Mouse (Mus musculus) limb, embryonic 10.5 days (tissue): ENCODE results near the gene Tef. TPM values are rescaled to one million over a fixed set of nuclear protein-coding genes. Genes with fewer than 3 reads are reported as not detected.
A peak's percentile ranks its signal among the peaks of the same experiment; 100 is the strongest.

Experiments
- DNase-seq: peaks from one replicate; pipeline ENCODE4 v3.0.0-alpha.2; 2017; ENCODE audit warnings: low spot score
- H3K27ac ChIP-seq: fragments of 300-500 bp; sonication (generic); 2 replicates; pipeline ENCODE4 v1.5.1; 2016; ENCODE audit warnings: mild to moderate bottlenecking
- H3K27me3 ChIP-seq: fragments of 300-500 bp; sonication (generic); 2 replicates; pipeline ENCODE4 v1.6.1; 2016; ENCODE audit warnings: low read depth, mild to moderate bottlenecking; ENCODE audit not compliant: poor library complexity, severe bottlenecking
- H3K36me3 ChIP-seq: fragments of 300-500 bp; sonication (generic); 2 replicates; pipeline ENCODE4 v1.6.1; 2016; ENCODE audit warnings: mild to moderate bottlenecking, moderate library complexity
- H3K4me1 ChIP-seq: fragments of 300-500 bp; sonication (generic); 2 replicates; pipeline ENCODE4 v1.6.1; 2016
- H3K4me3 ChIP-seq: fragments of 300-500 bp; sonication (generic); 2 replicates; pipeline ENCODE4 v1.5.1; 2016; ENCODE audit warnings: mild to moderate bottlenecking, moderate library complexity
- H3K9me3 ChIP-seq: fragments of 300-500 bp; sonication (generic); replicated peaks from 2 replicates; pipeline ENCODE4 v1.6.1; 2016; ENCODE audit warnings: mild to moderate bottlenecking
- WGBS: fragments of 180-500 bp; shearing (Covaris S2); methylation state at CpG from one replicate; pipeline ENCODE4 v1.1.7; 2016; 5-methylcytosine and 5-hydroxymethylcytosine counted together
- polyA plus RNA-seq: library from polyadenylated mRNA; unstranded; fragments of >200 nt; fragmentation: Nextera tagmentation; extraction: Ambion mirVana; gene quantifications from 2 replicates; pipeline ENCODE4 v1.2.1, GENCODE M21; 2016

The Tef gene
- polyA plus RNA-seq, 1 experiment from 2014 or later = 16.5 TPM

DNA sequence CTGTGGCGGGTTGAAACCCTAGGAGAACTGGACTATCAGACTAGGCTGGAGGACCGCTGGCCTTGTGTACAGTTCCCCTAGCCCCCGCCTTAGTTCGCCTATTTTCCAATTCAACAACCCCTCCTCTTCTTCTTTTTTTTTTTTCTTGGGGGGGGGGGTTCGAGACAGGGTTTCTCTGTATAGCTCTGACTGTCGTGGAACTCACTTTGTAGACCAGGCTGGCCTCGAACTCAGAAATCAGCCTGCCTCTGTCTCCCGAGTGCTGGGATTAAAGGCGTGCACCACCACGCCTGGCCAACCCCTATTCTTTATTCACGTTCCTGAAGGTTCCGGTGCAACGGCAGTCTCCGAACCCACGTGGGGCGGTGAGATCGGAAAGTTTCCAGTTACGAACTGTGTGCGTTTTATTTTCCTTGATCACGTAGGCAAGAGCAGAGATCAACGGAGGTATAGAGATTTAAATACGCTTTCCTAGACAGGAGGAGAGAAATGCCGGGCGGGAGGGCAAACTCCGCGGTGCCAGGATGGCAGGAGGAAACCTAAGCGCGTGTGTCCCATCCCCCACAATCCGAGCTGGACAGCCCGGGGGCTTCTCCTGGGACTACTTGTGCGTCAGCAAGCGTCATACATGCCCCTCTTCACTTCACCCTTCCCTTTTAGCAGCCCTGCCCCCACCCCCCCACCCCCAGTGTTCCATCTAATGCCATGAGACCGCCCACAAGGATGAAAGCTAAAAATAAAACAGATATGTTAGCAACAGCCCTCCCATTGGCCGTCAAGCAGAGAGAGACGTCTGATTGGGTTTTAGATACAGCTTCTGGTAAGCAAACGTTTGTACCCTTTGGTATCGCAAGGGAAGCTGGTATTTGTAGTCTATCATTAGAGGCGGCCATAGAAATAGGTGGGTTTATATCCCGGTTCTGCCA lies 57.4 kb downstream of the Tef start:
- Histone ChIP-seq H3K9me3 (no peaks in the 10 kb centered on the region), H3K4me1 (peaks cover 38% of the 10 kb centered on the region), H3K27me3 (no peaks in the 10 kb centered on the region), H3K27ac (peak overlapping the region; percentile 96), H3K36me3 (peaks cover 20% of the 10 kb centered on the region), H3K4me3 (peak overlapping the region; percentile 95)
- under 1% methylated on average over 39 of the region's 39 CpGs for WGBS
- peak; percentile 88 for DNase-seq

DNA sequence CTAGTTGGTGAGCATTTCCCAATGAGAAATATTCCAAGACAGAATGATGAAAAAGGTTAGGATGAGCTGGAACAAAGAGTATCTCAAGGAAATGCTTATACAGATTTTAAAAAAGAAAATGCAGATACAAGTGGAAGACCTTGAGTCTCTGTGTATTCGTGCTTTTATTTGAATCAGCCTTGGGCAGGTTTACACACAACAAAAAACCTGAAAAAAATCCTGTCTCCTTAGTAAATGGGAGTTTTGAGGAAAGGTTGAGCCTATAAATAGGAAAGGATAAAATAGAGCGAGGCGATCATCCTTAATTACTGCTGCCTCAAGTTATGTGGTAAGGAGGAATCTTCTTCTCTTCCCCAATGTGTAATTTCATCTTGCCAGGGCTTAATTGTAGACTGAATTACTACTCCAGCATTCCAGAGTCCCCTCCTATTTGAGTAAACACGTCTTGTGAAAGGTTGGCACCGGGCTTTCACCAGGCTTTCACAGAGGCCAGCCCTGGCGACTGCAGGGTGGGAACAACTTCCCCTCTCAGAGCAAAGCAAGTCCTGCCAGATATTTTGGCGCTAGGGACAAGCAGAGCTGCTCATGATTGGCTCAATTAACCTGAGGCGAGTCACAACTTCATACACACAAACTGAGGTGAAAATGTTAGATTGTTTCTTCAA lies 58.4 kb downstream of the Tef start:
- Histone ChIP-seq H3K27me3 (no peaks in the 10 kb centered on the region), H3K9me3 (no peaks in the 10 kb centered on the region), H3K4me3 (peak overlapping the region; percentile 95), H3K4me1 (peaks cover 32% of the 10 kb centered on the region), H3K36me3 (peaks cover 22% of the 10 kb centered on the region), H3K27ac (peak overlapping the region; percentile 96)
- 45% methylated on average over 8 of the region's 8 CpGs for WGBS
- no peak for DNase-seq

DNA sequence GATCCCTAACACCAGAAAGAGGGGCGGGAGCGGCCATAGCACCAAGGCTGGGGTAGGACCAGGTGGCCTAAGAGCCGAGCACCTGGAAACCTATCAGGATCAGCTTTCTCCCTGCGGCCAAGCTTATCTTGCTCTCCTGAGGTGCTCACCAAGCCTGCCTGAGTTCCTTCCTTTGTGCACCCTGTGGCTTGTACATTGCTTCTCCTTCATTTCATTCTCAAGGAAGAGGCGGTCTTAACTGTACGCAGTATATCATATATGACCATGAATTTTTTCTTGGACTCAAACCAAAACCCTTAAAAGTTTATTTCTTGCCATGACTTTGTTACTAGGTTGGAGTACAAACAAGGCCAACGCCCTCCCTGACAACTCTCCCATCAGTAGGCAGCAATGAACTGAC lies 62.0 kb downstream of the Tef start:
- H3K9me3 ChIP-seq = no peaks in the 10 kb centered on the region
- H3K36me3 ChIP-seq = peaks cover 59% of the 10 kb centered on the region
- no peaks in the 10 kb centered on the region for H3K27me3 ChIP-seq
- no peak overlapping the region for H3K27ac ChIP-seq
- WGBS = 94% methylated on average over 7 of the region's 7 CpGs
- no peak overlapping the region for H3K4me3 ChIP-seq
- H3K4me1 ChIP-seq = peaks cover 7% of the 10 kb centered on the region; the same call in 1 of the 2 replicates
- DNase-seq = no peak

DNA sequence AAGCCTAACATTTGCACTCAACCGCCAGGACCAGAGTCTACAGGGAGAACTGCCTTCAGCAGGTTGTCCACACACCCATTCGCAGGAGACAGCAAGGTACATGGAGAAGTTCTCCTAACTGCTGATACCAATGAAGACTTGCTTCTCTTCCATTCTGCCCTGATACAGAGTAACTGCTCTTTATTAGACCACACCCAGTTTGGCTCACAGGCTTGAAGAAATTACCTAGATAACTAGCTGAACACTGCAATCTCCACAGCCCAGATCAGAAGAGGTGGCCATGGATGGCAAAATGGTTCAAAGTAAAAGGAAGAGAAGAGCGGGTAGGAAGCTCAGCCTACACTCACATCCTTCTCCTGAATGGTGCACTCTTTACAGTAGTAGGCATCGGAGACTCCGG lies 67.8 kb downstream of the Tef start:
- Histone ChIP-seq H3K27ac (no peak overlapping the region), H3K36me3 (peaks cover 58% of the 10 kb centered on the region), H3K4me1 (peaks cover 13% of the 10 kb centered on the region), H3K4me3 (no peak overlapping the region), H3K9me3 (no peaks in the 10 kb centered on the region), H3K27me3 (no peaks in the 10 kb centered on the region)
- DNase-seq = no peak
- WGBS = 97% methylated on average over 5 of the region's 5 CpGs

DNA sequence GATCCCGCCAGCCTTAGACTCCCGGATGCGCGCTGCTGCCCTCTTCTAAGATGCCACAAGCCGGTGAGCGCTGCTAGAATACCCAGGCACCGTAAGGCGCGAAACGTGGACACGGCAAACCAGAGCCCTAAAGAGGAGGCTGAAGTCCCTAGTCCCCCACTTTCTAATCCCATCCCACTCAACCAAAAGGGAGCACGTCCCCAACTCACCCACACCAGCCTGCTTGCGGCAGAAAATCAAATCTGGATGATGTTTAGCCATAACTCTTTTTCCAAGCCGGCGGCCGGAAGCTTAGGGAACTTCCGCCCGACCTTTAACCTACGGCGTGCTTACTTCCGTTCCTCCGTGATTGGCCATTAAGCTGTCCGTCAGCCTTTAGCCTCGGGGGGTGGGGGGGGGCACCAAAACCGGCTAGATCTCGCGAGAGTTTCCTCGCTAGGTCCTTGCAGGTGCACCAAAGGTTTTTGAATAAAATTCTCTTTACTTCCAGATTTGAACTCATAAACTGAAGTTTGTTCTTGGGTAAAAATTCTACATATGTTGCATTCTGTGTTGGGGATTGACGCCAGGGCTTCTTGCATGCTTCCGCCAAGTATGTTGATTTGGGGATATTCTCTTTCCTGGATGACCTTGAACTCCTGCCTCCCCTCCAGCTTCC lies 69.5 kb downstream of the Tef start, which contains the start of gene Phf5a:
Gene Phf5a, minus strand, starts transcription at position 308 of the 658 bp plus-strand sequence.
- no peaks in the 10 kb centered on the region for H3K9me3 ChIP-seq
- H3K27me3 ChIP-seq = no peaks in the 10 kb centered on the region
- peak; percentile 95 for DNase-seq
- peak within 1 kb of the TSS; percentile 95 for H3K27ac ChIP-seq
- peak within 1 kb of the TSS; percentile 99 for H3K4me3 ChIP-seq
- H3K4me1 ChIP-seq = peaks cover 13% of the 10 kb centered on the region
- H3K36me3 ChIP-seq = peaks cover 41% of the 10 kb centered on the region
- under 1% methylated on average over 30 of the region's 30 CpGs for WGBS

DNA sequence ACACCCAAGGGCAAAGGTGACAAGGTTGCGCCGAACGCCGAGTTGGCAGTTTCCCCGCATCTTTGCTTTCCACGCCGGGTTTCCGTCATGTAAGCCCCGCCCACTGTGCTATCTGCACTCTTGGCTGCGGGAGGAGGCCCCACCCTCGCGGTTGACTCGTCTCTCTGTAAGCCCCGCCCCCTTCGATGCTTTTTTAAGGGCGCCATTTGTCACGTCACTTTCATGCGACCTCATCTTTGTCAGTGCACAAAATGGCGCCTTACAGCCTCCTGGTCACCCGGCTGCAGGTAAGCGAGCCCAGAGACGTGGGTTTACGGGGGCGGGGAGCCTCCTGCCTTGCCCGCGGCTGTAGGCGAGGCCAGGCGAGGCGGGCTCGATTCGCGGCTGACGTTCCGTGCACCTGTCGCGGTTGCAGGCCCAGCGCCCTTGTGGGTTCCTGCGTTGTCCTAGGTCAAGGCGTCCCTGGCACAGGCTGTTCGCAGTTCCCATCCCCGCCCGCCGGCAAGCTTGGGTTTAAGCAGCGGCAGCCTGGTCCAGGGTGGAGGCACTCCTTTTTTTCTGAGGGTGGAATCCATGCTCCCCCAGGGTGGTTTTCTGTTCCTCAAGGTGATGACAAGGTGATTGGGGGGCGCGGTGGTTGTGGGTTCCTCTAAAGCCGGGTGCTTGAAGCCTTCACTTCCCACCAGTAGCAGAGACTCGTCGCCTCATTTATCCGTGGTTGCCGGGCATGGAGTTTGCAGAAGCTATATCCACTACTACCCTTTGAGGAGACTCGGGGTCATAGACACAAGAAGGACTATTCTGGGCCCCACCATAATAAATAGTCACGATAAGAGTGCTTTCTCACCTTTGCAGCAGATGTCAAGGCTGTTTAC lies 70.3 kb downstream of the Tef start, which contains the start of gene Aco2:
Gene Aco2, plus strand, starts transcription at position 48 of the 875 bp plus-strand sequence.
- H3K4me3 ChIP-seq = peak within 1 kb of the TSS; percentile 99
- no peaks in the 10 kb centered on the region for H3K9me3 ChIP-seq
- peaks cover 13% of the 10 kb centered on the region for H3K4me1 ChIP-seq
- H3K27ac ChIP-seq = peak within 1 kb of the TSS; percentile 95
- peak; percentile 97 for DNase-seq
- under 1% methylated on average over 53 of the region's 53 CpGs for WGBS
- H3K27me3 ChIP-seq = no peaks in the 10 kb centered on the region
- H3K36me3 ChIP-seq = peaks cover 39% of the 10 kb centered on the region

Other genes starting within 250 kb of the Tef start
- 17.4 and 20.7 TPM in 2 replicates for gene Ep300, start 217.1 kb upstream of the Tef start, polyA plus RNA-seq
- 37.1 and 42.1 TPM in 2 replicates for gene L3mbtl2, start 138.5 kb upstream of the Tef start, polyA plus RNA-seq
- gene Chadl, start 105.1 kb upstream of the Tef start, polyA plus RNA-seq = 1.3 and 2.4 TPM in 2 replicates
- gene Zc3h7b, start 57.4 kb upstream of the Tef start, polyA plus RNA-seq = 51.7 and 57.5 TPM in 2 replicates
- 150 and 166 TPM in 2 replicates for gene Rangap1, start 56.9 kb upstream of the Tef start, polyA plus RNA-seq
- 18.3 and 19.8 TPM in 2 replicates for gene Tob2, start 56.4 kb downstream of the Tef start, polyA plus RNA-seq
- gene Phf5a, start 69.5 kb downstream of the Tef start, polyA plus RNA-seq = 256 and 300 TPM in 2 replicates
- gene Aco2, start 69.9 kb downstream of the Tef start, polyA plus RNA-seq = 170 and 172 TPM in 2 replicates
- gene Polr3h, start 123.8 kb downstream of the Tef start, polyA plus RNA-seq = 75.5 and 86.6 TPM in 2 replicates
- 3.7 and 5.7 TPM in 2 replicates for gene Csdc2, start 134.3 kb downstream of the Tef start, polyA plus RNA-seq
- 18.1 and 21.1 TPM in 2 replicates for gene Pmm1, start 158.5 kb downstream of the Tef start, polyA plus RNA-seq
- gene 1700029P11Rik, start 178.1 kb downstream of the Tef start, polyA plus RNA-seq = not detected in 2 replicates
- 112 and 113 TPM in 2 replicates for gene Xrcc6, start 185.4 kb downstream of the Tef start, polyA plus RNA-seq
- gene Desi1, start 231.4 kb downstream of the Tef start, polyA plus RNA-seq = 33.7 and 40.3 TPM in 2 replicates
- gene Snu13, start 245.2 kb downstream of the Tef start, polyA plus RNA-seq = 379 and 421 TPM in 2 replicates